Mouse (Mus musculus): Measurements from ENCODE around the gene Mrgprx2.
"Not testable (repeated sequence)": the region's sequence is repeated elsewhere in the genome, so short reads cannot be mapped to it uniquely, and the experiment has no call there.

The Mrgprx2 gene

DNA sequence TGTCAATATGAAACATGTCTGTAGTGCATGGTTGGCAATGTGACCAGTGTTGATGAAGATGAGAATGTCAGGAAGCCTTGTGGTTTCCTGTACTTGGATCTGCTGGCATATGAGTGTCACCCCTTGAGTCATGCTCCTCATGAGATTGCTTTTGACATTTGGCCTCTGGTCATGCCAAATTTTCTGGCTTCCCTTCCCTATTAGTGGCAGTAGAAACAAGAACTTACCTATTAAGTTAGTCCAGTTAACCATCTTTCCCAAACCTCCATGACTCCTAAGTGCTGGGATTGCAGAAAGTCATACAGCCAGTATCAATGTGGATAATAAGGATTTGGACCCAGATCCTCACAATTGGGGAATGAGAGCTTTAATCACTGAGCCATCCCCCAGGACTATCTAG is at the start of gene Mrgprx2:
TSS of gene Mrgprx2 (minus strand) at position 101 of the 400 bp plus-strand sequence.
- DNase-seq (ENCODE audit: low spot score in 2 of 2) = no peak

DNA sequence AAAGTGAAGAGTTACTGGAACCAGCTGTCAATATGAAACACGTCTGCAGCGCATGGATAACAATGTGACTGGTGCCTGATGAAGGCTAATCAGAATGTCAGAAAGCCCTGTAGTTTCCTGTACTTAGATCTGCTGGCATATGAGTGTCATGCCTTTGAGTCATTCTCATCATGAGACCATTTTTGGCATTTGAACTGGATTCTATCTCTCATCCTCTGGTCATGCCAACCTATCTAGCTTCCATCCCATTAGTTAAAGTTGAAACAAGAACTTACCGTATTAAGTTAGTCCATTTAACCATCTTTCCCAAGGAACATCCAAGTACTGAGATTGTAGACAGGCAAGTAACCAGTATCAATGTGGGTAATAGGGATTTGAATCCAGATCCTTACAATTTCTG is 42.9 kb downstream of the Mrgprx2 start, which contains the start of gene Mrgprb1:
TSS of gene Mrgprb1 (minus strand) at position 101 of the 400 bp plus-strand sequence.
- DNase-seq (ENCODE audit: low spot score in 2 of 2) = no peak

- no peak for DNase-seq (ENCODE audit: low spot score in 2 of 2)
Observed at GRCm38 (mm10) chr7:48436581-48436980, 62.5 kb downstream of the Mrgprx2 start.

DNA sequence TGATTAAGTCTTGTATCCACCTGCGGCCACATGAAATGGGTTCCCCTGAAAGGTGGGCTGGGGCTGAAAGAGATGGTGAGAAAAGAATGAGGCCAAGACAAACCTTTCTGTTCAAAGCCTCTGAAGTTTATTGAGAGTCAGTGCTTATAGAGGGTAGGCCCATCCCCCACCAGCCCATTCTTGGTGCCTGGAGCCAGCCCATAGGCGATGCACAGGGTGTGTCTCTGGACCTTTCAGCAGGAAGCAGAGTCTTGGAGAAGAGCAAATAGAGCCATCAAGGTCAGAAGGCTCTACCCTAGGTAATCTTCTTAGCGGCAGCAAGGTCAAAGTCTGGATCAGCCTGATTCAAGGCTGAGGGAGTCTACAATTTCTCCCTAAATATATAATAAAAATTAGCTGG is 63.2 kb downstream of the Mrgprx2 start:
- not testable (repeated sequence) for DNase-seq (ENCODE audit: low spot score in 2 of 2)
